Mouse (Mus musculus) lung, postnatal 36 days (tissue): ENCODE results near the gene Sec31b.

Source experiments
- DNase-seq: peaks from one replicate; pipeline ENCODE4 v3.0.0; 2022; ENCODE audit warnings: mixed read lengths

Sec31b gene

DNA sequence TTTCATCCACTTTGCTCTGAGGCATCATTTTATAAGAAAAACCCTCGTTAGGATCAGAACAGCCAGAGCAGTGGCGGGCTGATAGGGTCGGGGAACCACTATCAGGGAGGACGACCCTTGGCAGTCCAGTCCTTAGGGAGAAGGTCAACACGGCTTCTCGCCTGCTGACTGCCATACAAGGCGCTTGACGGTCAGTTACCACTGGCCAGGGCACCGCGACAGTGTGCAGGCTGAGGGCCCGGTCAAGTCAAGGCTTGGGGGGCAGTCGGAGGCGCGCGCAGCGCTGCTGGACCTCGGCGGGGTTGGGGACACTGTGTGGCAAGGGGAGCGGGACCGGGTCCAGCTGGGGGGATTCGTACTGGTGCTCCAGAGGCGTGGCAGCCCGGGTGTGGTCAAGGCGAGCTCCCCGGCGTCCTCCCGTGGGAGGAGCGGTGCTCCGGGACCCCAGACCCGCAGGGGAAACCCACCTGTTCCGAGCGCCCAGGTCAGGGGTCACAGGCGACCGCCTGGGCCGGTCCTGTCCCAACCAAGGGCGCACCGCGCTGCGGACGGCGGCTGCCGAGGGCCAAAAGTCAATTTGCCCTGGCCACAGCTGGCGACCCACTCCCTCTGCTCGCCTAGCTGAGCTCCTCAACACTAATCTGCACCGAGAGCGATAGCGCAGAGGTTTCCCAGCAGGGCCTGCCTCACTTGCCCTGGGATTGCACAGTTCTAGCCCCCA, at the start of gene Sec31b:
TSS of gene Sec31b (minus strand) at position 544 of the 721 bp plus-strand sequence.
- peak; percentile 23 for DNase-seq

DNA sequence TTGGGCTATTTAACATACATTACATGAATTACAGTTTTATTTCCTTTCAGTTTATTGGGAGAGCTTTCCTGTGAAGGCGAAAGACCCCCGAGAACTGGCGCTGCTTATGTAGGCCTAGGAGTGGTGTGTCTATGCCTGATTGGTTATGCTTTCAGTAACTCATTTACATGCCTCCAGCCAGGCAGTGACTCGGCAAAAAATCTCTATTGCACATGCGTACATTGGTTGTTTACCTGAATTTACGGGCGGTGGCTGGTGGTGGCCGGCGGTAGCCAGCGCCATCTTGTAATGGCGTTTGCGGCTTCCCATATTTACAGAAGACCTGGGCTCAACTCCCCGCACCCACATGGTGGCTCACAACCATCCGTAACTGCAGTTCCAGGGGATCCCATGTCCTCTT, 48.5 kb upstream of the Sec31b start:
- no peak for DNase-seq

DNA sequence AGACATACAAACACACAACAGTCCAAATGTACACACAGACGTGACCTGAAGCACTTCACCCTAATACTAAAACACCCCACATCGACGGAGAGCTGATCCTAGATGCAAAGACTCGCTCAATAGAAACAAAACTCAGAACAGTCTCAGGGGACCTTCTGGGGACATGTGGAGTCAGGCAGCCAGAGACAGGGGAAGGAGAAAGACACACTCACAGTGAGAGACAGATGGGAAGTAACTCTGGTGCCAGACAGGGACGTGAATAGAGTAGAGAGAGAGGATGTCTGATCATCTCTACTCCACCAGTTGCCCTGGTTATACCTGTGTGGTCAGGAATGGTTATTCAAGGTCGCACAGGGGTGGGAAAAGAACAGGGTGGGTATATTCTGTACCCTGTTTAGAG, 46.0 kb upstream of the Sec31b start:
- no peak for DNase-seq

DNA sequence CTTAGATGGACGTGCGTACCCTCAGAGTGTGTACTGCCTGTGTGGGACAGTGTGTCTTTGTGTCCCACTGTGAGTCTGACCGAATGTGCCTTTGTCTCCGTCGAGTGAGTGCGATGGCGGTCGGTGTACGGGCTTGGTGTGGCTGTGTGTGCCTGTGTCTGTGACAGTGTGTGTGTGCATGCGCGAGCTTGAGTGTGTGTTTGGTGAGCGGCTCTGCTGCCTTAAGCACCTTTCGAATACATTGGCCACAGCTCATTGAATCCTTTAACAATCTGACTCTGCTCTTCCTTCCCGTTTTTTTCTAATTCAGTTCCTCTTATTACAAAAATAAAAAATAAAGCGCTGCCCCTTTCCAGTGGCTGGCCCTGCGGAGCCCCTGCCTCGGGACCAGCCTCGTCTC, 45.3 kb upstream of the Sec31b start:
- no peak for DNase-seq

DNA sequence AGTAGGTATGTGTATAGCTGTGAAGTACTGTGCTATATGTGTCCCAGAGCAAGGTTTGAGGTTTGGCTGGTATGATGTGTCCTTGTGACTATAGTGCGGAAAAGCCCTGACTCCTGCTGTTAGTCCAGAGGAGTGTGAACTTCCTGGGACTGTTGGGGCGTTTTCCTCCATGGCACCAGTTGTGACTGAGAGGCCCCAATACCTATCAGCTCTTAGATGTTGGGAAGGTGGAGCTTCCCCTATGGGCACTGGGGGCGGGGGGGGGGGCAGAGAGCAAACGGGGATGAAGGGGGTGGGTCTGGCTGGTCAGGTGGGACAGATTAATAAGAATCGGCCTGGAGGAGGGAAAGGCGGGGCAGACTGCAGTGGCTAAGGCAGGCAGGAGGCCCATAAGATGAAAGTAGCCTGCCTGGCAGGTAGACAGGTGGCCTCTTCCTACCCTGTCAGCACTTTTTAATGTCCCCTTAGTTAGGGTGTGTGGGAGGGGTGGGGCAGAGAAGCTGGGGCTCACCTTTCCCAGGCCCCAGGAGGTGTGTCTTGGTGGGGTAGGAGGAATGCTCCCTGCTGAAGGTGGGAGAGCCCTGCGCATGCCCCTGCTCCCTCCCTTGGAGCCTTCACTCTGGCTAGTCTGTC, 44.0 kb upstream of the Sec31b start:
- DNase-seq = no peak

DNA sequence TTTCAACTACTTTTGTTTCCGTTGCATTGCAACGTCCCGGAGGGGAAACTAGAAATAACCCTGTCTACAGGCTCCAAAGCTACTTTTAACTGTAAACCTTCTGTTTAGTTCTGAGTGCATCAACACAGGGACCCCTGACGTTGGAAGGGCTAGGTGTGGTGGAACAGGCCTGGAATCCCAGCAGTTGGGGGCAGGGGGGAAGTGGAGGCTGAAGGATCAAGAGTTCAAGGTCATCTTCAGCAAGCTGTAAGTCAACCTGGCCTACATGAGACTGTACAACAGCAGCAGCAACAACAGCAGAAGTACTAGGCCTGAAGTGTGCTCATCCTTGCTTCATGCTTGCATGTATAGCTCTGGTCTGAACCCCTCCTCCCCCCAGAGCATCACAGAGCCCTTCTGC, 42.4 kb upstream of the Sec31b start:
- DNase-seq = no peak

DNA sequence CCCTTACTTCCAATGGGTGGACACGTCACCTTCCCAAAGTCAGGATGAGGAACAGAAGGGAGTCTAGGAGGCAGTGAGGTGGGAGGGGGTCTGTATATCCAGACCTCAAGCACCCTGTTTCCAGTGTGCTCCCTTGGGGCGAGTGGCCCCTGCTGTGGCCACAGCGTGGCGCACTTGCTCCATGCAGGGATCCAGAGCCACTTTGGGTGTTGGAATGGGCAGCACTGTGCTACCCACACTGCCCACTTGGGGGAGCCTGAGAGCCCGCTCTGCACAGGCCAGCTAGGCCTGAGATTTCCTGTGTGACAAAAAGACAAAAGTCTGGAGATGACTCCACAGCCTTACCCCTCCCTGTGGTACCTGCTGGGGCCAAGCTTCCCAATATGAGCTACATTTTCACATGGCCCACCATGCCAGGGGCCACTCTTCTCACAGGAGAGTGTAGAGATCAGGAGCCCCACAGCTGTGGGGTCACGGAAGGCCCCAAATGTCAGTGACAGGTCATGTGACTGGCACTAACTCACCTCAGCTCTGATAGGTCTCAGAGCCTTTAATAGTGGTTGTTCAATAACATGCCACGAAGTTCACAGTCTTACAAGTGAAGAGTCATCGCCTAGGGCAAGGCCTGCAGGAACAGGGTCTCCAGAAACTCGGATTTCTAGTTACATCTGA, 37.1 kb upstream of the Sec31b start:
- DNase-seq = peak; percentile 94

DNA sequence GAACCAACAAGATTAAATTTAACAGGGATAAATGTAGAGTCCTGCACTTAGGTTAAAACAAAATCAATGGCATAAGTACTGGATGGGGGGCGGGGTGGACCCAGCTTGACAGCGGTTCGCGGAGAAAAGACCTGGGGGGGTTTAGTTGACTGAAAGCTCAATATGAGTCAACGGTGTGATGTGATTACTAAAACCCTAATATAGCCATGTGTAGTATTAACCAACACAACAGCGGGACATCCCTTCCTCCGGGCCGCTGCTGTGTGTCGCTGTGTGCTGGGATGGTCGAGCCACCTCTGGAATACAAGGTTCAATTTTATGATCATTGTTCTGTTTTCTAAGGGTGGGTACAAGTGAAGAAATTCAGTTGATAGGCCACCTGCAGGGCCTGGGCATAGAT, 36.4 kb upstream of the Sec31b start:
- DNase-seq = no peak

DNA sequence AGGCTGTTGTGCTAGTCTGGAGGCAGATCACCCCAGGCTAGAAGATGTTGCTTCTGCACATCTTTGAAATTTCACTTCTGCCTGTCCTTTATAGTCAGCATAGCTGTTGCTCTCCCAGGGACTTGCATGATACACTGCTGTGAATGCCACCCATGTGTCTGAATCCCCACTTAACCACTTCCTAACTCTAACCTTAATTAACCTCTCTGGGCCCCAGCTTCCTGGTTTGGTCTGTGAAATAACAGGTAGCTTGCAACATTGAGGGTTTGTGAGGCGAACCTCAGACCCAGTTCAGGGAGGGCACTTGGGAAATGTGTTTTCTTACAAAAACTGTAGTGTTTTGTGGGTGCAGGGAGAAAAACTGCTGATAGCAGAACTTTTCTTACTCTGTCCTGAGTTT, 32.4 kb upstream of the Sec31b start:
- peak; percentile 28 for DNase-seq

DNA sequence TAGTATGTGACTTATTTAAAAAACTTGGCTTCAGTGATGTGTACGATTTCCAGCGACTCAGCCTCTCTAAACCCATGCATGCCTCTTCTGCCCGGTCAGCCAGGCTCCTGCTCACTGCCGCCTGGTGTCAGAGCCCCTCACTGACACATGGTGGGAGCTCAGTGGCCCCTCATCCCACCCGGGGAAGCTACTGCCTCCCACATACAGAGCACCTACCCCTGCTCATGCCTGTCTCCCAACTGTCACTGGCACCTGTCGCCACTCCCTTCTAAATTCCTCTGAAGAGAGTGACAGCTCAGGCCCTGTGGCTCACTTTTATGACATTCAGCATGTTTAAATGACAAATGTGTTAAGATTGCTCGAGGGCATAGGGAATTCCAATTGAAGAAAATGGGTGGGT, 30.6 kb upstream of the Sec31b start:
- DNase-seq = no peak

DNA sequence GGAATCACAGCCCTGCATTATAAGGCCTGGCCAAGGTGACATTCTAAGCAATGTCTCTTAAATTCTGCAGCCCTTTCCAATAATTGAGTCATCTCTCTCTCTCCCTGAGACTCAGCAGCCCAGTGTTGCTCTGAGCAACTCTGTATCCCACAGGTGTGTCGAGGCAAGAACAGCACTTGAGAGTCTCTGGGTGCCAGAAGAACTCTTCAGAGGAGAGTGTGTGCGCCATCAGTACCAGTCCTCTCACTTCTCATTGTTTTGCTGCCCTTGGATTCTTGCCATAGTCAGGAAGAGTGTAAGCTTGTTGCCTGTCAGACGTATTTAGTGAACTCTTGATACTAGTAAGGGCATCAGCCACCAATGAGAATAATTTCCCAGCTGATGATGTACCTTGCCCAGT, 22.1 kb upstream of the Sec31b start:
- peak; percentile 47 for DNase-seq

DNA sequence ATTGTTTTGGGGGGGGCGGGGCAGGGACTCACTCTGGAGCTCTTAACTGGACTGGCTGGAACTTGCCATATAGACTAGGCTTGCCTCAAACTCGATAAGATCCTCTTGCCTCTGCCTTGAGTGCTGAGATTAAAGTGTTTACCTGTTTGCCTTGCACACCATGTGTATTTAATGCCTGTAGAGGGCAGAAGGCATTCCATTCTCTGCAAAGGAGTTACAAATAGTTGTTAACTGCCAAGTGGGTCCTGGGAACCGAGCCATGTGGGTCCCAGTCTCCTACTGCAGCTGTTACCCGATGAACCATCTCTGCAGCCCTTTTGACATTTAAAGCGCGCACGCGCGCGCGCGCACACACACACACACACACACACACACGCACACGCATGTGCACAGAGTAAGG, 18.3 kb upstream of the Sec31b start:
- DNase-seq = peak; percentile 52

DNA sequence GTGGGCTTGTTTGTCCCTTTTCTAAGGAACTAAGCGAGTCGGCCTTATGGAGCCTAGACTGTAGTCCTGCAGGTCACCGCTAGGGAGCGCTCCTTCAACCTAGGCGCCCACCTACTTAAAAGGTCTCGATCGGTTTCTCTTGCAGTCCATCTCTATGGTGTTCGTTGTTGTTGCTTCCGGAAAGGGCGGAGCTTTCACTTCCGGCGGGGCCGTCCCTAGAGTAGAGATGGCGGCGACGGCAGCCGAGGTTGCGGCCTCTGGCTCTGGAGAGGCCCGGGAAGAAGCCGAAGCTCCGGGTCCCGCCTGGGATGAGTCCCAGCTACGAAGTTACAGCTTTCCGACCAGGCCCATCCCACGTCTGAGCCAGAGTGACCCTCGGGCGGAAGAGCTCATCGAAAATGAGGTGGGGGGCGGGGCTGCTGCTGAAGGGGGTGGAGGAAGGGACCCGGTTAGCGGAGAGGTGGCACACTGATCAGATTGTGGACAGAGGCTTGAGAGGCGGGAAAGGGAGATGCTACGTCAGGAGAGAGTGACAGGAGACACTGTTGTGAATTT, 17.1 kb upstream of the Sec31b start, which contains the start of gene Hif1an:
TSS of gene Hif1an (plus strand) at position 199 of the 555 bp plus-strand sequence.
- peak; percentile 99 for DNase-seq

DNA sequence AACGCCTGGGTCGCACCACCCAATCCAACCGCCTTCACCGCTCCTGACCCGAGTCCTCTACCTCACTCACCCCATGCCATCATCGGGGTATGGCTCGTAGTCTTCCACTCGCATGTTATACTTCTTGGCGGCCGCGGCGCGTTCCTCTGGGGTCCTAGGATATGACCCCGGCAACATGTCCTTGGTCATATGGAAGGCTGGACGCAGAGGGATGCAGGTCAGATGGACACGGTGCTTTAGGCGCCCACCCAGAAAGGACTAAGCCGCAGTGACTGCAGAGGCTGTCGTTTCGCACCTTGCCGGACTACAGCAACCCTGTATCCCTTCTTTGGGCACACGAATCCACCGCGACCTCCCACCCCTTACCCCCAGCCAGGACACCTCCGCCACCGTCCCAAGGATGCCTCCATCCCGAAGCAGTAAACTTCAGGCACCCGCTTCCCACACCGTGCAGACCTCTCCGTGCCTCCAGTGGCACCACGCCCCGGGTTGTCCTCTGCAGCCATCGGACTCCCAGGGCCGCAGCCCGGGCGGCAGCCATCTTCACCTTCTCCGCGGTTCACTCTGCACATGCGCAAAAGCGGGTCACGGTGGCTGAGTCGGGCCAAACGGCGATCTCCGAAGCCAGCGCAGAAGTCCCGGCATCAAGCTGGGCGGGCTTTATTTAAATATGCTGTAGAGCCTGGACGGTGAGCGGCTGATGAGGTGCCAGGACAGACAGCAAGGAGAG, 9.4 kb upstream of the Sec31b start, which contains the start of gene Ndufb8:
TSS of gene Ndufb8 (minus strand) at position 580 of the 730 bp plus-strand sequence.
- DNase-seq = peak; percentile 96

DNA sequence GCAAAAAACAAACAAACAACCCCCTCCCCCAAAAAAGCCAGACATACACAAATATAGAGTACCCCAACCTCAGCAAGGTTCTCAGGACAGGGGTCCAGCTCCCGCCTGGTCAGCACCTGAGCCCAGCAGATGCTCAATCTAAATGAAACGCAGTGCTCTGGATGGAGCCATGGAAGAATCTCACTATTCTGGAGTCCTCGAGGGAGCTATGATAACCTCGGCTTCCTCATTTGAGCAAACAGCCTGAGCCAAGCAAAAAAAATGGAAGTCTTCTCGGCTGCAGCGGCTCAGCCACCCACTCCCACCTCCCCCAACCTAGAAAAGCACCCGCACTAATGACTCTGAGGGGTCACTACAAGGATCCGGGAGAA, 8.8 kb upstream of the Sec31b start:
- peak; percentile 5 for DNase-seq

DNA sequence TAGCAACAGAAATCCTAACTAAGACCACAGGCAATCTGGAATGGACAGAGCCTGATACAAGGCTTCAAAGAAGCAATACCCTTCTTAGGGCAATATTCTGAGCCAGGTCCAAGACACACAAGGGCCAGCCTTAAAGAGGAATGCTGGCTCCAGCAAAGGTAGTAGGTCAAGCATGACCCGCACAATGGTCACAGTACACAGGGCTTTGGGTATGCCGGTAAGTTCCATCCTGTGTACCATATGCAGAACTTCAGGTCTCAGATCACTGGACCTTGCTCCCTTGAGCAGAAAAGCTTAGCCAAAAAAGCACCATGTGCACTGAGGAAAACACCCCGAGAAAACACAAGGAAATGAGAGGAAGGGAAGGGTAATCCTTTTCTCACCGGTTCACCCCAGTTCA, 7.6 kb upstream of the Sec31b start:
- no peak for DNase-seq

DNA sequence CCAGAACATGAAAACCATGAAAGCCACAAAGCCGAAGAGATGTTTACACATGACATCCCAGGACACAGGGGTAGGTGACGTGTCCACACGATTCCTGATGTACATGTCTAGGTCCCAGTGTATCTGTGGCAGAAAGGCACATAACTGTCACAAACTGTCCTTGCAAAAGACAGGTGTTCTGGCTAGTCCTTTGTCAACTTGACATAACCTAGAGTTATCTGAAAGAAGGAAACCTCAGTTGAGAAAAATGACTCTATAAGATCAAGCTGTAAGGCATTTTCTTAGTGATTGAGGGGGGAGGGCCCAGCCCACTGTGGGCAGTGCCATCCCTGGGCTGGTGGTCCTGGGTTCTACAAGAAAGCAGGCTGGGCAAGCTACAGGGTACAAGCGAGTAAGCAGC, 7.1 kb upstream of the Sec31b start, which contains the start of gene Gm20538:
TSS of gene Gm20538 (minus strand) at position 101 of the 400 bp plus-strand sequence.
- DNase-seq = no peak

DNA sequence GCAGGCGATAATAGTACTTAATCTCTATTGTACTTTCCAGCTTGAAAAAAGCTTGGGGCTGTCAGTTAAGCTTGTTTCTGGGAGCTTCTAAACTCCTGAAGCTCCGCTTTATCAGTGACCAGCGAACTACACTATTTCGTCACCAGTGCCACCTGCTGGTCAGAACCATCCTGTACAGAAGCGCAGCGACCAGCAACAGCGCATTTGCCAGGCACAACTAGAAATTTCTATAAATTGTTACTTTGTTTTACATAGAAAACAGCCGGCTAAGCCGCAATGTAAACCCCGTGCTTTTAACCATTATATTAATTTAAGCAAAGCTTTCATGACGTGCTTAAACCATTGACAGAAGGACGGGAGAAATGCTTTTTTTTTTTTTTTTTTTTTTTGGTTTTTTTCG, 889 bp downstream of the Sec31b start:
- peak; percentile 87 for DNase-seq

DNA sequence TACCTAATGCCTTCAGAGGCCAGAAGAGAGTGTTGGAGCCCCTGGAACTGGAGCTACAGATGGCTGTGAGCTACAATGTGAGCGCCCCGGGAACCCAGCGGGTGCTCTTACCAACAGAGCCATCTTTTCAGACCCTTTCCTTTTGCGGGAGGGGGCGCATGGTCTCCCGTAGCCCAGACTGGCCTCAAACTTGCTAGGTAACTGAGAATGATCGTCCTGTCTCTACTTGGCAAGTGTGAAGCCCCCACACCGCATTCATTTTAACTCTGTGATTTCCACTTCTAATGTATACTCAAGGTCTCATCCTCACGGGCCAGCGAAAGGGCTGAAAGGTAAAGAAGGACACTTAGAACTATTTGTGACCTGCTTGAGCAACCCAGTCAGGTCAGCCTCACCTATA, 1.3 kb downstream of the Sec31b start:
- no peak for DNase-seq

DNA sequence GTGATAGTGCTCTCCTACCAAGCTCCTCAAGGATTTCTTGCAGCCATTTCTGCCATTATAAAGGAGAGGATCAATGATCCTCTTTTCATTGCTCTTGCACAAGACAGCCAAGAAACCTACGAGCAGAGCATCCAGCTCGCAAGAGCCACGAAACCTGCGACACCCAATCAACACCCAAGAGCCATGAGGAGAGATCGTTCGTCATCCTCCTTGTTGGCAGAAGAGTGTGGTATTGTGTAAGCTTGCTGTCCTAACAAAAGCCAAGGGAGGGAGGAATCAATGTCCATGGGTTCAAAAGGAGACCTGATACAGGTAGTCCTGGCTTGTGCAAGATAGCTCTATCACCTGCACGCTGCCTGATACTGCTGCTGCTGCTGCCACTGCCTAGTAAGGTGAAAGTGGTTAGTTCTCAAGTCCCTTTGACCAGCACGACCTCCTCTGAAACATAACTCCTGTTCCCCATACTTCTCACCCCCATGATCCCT, 2.9 kb downstream of the Sec31b start:
- DNase-seq = no peak

DNA sequence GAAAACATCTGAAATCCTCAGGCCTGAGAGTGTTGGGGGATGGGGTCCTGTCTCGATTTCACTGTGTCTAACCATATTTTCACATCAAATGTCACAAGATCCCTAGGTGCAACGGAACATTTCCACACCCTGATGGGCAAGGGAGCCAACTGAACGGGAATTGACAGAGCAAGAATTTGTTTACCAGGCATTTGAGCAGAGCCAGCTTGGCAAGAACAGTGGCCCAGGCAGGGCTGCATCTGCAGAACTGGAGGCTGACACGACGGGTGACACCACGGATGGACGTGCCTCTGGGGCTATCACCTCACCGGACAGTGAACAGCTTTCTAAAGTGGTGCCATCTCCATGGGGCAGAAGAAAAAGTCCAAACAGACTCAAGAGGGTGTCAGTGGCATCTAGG, 8.2 kb downstream of the Sec31b start:
- DNase-seq = no peak

DNA sequence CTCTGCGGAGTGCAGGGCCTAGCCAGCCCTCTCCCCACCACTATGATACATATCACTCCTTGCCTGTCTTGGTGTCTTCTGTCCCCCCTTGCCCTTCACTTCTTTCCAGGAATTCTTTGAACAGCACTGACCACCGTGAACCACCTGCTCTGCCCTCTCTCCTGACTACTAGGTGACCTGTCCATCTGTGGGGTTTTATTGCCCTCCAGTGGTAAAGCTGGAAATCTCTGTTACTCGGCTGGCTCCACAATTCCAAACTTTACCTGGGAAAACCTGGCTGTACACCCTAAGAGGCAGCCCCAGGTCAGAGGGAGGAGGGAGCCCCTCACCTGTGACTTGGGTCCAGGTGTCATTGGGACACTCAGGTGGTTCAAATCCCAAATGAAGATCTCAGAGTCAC, 10.3 kb downstream of the Sec31b start:
- no peak for DNase-seq

DNA sequence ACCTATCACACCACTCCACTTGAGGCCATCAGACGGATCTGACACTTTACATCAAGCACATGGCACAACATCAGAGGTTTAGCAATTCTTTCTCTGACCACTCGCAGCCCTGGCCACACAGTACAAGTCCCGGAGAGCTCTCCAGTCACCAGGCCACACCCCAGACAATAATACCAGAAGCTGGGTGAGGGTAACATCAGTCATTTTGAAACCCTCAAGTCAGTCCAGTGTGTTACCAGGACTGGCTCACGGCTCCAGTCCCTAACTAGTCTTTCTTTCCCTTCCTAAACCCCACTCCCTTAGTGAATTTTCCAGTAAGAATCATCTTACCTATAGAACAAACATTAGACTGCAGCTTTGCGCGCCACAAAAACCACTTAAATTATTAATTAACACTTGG, 15.6 kb downstream of the Sec31b start:
- peak; percentile 45 for DNase-seq
